Mouse (Mus musculus): ENCODE results near the gene Ppp1r27. TPM values are rescaled to one million over a fixed set of nuclear protein-coding genes. Genes with fewer than 3 reads are reported as not detected.
A peak's percentile ranks its signal among the peaks of the same experiment; 100 is the strongest.
"Not testable (repeated sequence)": the region's sequence is repeated elsewhere in the genome, so short reads cannot be mapped to it uniquely, and the experiment has no call there.

Gene Ppp1r27
- polyA plus RNA-seq, 1 experiment from 2014 or later, result not detected

DNA sequence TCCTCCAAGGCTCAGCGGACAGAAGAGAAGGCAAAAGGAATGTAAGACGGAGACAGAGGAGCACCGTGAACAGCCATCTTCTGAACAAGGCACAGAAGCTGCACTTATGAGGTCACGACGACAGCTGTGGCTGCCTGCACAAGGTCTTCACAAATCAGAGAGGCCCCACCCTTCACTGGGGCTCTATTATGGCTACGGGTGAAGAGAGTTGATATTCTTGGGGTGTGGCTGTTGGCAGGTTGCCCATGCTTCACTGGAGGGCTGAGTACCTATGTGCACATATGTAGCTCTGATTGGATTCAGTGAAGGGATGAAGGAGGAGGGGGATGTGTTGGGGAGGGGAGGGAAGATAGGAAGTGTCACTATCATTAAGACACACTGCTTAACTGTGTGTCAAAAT, 32.4 kb downstream of the Ppp1r27 start:
- Histone ChIP-seq H3K9ac (no peak overlapping the region), H3K4me3 (no peak overlapping the region), H3K36me3 (no peaks in the 10 kb centered on the region), H3K9me3 (no peaks in the 10 kb centered on the region), H3K27ac (replicated peaks) (no peak overlapping the region), H3K4me1 (replicated peaks) (no peaks in the 10 kb centered on the region), H3K27me3 (no peaks in the 10 kb centered on the region), H3K4me2 (no peak overlapping the region)
- WGBS, result 70% methylated on average over 6 of the region's 6 CpGs
- ATAC-seq (ENCODE audit: low FRiP score, low read depth), result no peak

DNA sequence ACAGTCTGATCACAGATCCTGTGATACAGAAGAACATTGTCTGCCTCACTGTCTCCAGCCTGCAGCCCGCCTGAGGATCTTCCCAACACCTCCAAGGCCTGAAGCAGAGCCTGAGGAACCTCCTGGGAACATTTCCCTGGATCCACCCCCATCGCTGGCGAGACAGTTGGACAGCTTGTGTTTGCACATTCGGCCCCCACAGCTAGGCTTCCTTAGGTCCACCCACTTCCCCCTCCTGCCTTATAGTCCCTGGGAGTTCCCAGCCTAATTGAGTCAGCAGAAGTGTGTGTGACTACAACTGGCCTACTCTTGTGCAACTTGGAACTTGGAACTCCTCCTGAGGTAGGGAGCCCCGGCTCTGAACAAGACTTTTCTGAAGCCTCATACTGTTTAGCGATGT, 32.9 kb downstream of the Ppp1r27 start:
- Histone ChIP-seq H3K9me3 (no peaks in the 10 kb centered on the region), H3K9ac (no peak overlapping the region), H3K4me1 (replicated peaks) (no peaks in the 10 kb centered on the region), H3K4me2 (no peak overlapping the region), H3K27me3 (no peaks in the 10 kb centered on the region), H3K4me3 (no peak overlapping the region), H3K36me3 (no peaks in the 10 kb centered on the region), H3K27ac (replicated peaks) (no peak overlapping the region)
- 66% methylated on average over 6 of the region's 6 CpGs for WGBS
- no peak for ATAC-seq (ENCODE audit: low FRiP score, low read depth)

DNA sequence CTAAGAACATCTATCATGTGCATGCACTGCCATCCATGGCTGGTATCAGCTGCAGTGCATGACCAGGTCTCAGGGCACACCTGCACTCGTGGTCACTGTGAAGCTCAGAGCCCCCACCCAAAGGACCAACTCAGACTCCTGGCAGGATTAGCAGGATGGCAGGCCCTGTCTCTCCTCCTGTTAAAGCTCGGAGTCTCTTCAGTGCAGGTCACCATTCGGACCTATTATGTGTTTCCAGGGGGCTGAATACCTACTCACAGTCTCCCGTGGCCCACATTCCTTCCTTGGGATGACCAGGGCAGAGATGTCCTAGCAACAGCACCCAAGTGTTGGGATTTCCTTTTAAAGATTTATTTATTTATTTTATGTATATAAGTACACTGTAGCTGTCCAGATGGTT, 33.8 kb downstream of the Ppp1r27 start:
- H3K4me2 ChIP-seq, result no peak overlapping the region
- H3K4me1 ChIP-seq (replicated peaks), result no peaks in the 10 kb centered on the region
- H3K36me3 ChIP-seq, result no peaks in the 10 kb centered on the region
- H3K4me3 ChIP-seq, result no peak overlapping the region
- H3K27ac ChIP-seq (replicated peaks), result no peak overlapping the region
- no peak overlapping the region for H3K9ac ChIP-seq
- H3K27me3 ChIP-seq, result no peaks in the 10 kb centered on the region
- H3K9me3 ChIP-seq, result no peaks in the 10 kb centered on the region
- 71% methylated on average over 4 of the region's 4 CpGs for WGBS
- no peak for ATAC-seq (ENCODE audit: low FRiP score, low read depth)

DNA sequence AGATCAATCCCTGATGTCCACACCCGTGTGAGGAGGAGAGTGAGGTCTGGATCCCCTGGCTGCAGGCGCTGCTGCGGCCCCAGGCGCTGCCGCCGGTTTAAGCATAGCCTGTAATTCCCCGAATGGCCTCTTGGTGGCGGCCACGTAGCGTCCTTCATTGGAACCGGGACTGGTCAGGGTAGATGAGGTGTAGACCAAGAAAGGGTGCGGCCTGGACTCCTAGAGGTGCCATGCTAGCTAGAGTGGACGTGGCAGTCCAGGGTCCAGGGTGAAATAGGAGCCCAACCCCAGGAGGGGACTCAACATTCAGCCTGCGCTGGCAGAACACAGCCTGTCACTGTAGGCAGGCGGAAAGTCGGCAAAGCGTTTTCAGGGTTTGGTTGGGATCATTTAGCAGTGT, 35.3 kb downstream of the Ppp1r27 start:
- H3K9ac ChIP-seq, result no peak overlapping the region
- H3K9me3 ChIP-seq, result no peaks in the 10 kb centered on the region
- WGBS, result 17% methylated on average over 17 of the region's 17 CpGs
- ATAC-seq (ENCODE audit: low FRiP score, low read depth), result peak; percentile 63; the same call in 1 of the 2 replicates
- no peaks in the 10 kb centered on the region for H3K36me3 ChIP-seq
- H3K27ac ChIP-seq (replicated peaks), result no peak overlapping the region
- no peaks in the 10 kb centered on the region; the same call in 1 of the 2 replicates for H3K4me1 ChIP-seq (replicated peaks)
- H3K27me3 ChIP-seq, result no peaks in the 10 kb centered on the region
- H3K4me2 ChIP-seq, result no peak overlapping the region
- no peak overlapping the region for H3K4me3 ChIP-seq

DNA sequence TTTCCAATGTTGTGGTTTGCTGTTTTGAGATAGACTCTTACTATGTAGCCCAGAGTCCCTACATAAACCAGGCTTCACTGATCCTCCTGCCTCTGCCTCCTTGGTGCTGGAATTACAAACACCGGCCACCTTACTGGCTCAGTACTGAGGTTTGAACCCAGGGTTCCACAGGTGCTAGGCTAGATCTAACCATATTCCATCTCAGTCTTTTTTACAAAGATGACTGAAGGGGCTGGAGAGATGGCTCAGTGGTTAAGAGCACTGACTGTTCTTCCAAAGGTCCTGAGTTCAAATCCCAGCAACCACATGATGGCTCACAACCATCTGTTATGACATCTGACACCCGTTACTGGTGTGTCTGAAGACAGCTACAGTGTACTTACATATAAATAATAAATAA, 36.7 kb downstream of the Ppp1r27 start:
- H3K4me3 ChIP-seq; H3K9ac ChIP-seq; H3K9me3 ChIP-seq; H3K27me3 ChIP-seq; H3K27ac ChIP-seq (replicated peaks); H3K4me2 ChIP-seq; ATAC-seq (ENCODE audit: low FRiP score, low read depth); H3K4me1 ChIP-seq (replicated peaks); H3K36me3 ChIP-seq: not testable (repeated sequence)
- WGBS, result 93% methylated on average over 2 of the region's 2 CpGs

DNA sequence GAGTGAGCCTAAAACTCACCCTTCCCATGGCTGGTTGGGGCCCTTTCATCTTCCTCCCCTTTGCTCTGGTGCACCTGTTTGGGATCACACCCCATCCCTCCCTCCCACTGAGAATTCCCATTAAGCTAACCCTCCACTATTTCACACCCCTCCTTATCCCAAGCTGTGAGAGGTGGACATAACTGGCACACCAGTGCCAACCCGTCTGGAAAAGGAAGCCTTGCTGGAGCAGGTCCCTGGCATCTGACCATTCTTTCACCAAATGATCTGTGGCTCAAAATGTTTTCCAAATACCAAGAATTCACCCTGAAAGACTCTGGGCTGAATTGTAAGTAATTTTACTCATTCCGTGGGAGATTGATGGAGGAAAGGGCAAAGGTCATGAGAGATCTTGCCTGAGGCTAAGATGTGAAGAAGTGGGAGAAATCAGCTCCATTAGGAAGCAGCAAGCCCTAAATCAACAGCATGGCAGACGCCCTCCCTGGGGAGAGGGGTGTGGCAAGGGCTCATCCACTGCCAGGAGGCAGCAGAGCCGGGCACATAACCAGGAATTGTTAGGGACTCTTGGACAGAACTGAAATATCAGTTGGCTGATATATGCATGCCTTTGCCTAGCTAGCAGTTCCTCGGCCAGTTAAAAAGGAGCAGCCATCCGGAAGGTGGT, 38.0 kb downstream of the Ppp1r27 start:
- no peaks in the 10 kb centered on the region for H3K9me3 ChIP-seq
- H3K4me2 ChIP-seq, result no peak overlapping the region
- no peaks in the 10 kb centered on the region; the same call in 1 of the 2 replicates for H3K4me1 ChIP-seq (replicated peaks)
- no peaks in the 10 kb centered on the region for H3K36me3 ChIP-seq
- no peak for ATAC-seq (ENCODE audit: low FRiP score, low read depth)
- H3K27ac ChIP-seq (replicated peaks), result no peak overlapping the region
- no peak overlapping the region for H3K9ac ChIP-seq
- no peak overlapping the region for H3K4me3 ChIP-seq
- H3K27me3 ChIP-seq, result no peaks in the 10 kb centered on the region
- 30% methylated on average over 6 of the region's 6 CpGs for WGBS

DNA sequence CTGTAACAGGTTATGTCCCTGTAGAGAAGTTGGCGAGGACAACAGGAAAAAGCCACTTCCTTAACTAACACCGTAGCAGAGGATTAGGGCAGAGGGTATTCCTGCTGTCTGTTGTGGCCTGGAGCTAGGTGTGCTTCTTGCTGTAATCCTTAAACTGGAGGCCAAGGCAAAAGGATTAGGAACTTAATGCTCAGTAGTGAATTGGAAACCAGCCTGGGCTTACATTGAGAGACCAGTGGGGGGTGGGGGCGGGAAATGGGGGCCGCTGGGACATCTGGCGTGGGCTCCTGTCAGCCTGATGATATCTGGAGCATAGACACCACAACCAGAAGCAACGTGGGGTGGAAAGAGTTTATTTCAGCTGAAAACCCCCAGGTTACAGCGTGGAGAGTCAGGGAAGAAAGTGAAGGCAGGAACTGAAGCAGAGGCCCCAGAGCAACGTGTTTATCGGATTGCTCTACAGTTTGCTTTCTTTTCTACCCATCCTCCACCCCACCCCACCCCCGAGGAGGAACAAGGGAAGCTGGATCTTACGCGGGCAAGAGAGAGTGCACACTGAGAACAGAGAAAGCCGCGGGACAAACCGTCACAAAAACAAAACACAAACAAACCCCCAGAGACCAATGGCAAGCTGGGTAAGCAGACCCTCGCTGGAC, 40.4 kb downstream of the Ppp1r27 start:
- Histone ChIP-seq H3K4me3 (0 out of 2 replicates have a peak overlapping the region, but pooled peaks have one; percentile 2), H3K27ac (replicated peaks) (no peak overlapping the region; the same call in 1 of the 2 replicates), H3K9me3 (no peaks in the 10 kb centered on the region), H3K9ac (no peak overlapping the region), H3K36me3 (no peaks in the 10 kb centered on the region), H3K27me3 (no peaks in the 10 kb centered on the region), H3K4me1 (replicated peaks) (no peaks in the 10 kb centered on the region; the same call in 1 of the 2 replicates), H3K4me2 (peak overlapping the region; percentile 42)
- WGBS, result 12% methylated on average over 16 of the region's 16 CpGs
- no peak for ATAC-seq (ENCODE audit: low FRiP score, low read depth)

DNA sequence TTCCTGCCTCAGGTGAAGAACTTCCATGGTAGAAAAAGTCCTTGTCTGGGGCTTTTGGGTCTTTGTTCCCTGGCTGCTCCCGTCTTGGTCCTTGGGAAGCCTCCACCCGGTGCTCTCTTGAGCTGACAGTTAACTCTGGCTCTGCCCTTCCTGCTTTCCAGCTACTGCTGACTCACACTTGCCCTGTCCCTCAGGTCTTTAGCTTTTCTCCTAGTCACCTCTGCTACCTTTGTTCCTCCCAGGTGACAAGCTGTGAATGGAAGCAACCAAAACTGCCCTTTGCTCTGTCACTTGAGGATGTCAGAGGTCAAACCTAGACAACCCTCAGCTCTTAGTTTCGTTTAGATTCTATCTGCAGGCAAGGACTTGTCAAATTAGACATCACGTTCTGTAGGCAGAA, 41.0 kb downstream of the Ppp1r27 start:
- Histone ChIP-seq H3K9ac (no peak overlapping the region), H3K4me2 (no peak overlapping the region), H3K4me1 (replicated peaks) (no peaks in the 10 kb centered on the region; the same call in 1 of the 2 replicates), H3K36me3 (no peaks in the 10 kb centered on the region), H3K27ac (replicated peaks) (no peak overlapping the region), H3K4me3 (no peak overlapping the region), H3K9me3 (no peaks in the 10 kb centered on the region), H3K27me3 (no peaks in the 10 kb centered on the region)
- no peak for ATAC-seq (ENCODE audit: low FRiP score, low read depth)
- whole genome bisulfite sequencing, result 45% methylated on average over 4 of the region's 4 CpGs

DNA sequence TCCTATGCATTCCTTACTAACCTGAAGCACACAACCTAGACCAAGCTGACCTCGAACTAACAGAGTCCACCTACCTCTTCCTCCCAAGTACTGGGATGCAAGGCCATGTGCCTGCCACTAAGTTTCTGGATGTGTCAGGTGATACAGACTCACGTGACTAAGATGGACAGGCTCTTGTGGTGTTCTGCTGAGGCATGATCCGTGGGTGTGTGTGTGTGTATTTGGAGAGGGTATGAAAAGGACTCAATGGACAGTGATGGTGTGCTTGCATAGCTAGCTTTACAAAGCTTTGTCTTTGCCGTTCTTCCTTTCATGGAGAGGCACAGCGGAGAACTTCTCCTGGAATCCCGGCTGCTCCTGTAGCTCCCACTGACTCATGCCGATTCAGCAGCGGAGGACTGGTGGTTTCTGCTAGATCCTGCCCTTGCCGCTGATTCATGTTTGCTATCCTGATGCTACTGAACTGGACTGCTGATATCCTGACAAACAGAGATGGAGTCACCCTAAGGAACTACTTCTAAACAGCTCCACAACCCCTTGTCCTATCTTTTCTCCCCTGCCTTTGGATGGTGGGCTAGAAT, 42.6 kb downstream of the Ppp1r27 start:
- H3K36me3 ChIP-seq, result no peaks in the 10 kb centered on the region
- no peak overlapping the region for H3K9ac ChIP-seq
- WGBS, result 82% methylated on average over 9 of the region's 9 CpGs
- ATAC-seq (ENCODE audit: low FRiP score, low read depth), result no peak
- no peak overlapping the region for H3K27ac ChIP-seq (replicated peaks)
- no peak overlapping the region for H3K4me2 ChIP-seq
- H3K4me1 ChIP-seq (replicated peaks), result no peaks in the 10 kb centered on the region; the same call in 1 of the 2 replicates
- no peaks in the 10 kb centered on the region for H3K9me3 ChIP-seq
- H3K4me3 ChIP-seq, result no peak overlapping the region
- H3K27me3 ChIP-seq, result no peaks in the 10 kb centered on the region

DNA sequence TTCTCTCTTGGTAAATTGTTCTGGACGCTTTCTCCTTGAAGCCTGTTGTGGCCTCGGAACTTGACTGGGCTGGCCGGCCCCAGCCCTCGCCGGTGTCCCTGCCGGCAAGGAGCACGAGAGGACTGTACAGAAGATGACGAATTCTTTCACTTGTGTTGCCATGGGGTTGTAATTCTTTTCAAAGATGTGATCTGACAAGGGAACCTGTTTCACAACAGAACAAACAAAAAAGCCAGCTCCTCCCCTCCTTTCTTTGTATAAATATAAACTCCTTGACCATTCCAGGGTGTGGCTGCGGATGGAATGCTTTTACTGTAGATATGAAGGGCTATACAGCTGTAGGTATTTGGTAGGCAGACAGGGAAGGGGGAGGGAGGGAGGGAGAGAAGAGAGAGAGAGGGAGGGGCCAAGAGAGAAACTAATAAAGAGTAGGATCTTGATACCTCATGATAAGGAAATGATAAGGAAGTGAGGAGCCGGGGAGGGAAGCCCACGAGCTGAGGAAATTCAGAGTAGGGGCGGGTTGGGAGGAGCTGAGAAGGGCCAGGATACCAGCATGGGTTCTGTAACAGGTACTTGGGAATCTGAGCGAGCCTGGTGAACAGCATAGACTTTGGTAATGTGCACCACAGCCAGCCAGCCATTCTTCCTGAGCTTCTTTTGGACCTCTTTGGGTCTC, 43.2 kb downstream of the Ppp1r27 start:
- H3K27ac ChIP-seq (replicated peaks), result no peak overlapping the region
- H3K27me3 ChIP-seq, result no peaks in the 10 kb centered on the region
- no peak for ATAC-seq (ENCODE audit: low FRiP score, low read depth)
- H3K4me3 ChIP-seq, result no peak overlapping the region
- no peaks in the 10 kb centered on the region; the same call in 1 of the 2 replicates for H3K4me1 ChIP-seq (replicated peaks)
- no peak overlapping the region for H3K9ac ChIP-seq
- no peak overlapping the region for H3K4me2 ChIP-seq
- 75% methylated on average over 13 of the region's 13 CpGs for WGBS
- H3K9me3 ChIP-seq, result no peaks in the 10 kb centered on the region
- H3K36me3 ChIP-seq, result no peaks in the 10 kb centered on the region

DNA sequence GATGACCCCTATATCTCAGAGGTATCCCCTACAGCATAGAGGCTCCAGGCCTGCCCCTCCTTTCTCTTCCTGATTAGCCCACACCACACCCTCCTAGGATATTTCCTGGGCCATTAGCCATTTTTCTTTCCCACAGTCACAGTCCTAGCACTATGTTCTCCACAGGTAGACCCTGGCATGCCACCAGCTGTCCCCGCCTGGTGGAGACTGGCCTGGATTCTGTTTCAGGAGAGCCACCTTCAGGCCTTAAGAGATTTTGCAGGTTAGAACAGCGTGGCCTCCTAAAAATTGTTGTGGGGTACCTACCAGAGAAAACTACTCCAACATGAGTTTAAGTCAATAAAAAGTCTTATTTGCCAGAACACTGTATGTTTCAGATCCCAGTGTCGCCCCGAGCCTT, 44.0 kb downstream of the Ppp1r27 start:
- Histone ChIP-seq H3K36me3 (no peaks in the 10 kb centered on the region), H3K27me3 (no peaks in the 10 kb centered on the region), H3K4me3 (no peak overlapping the region), H3K4me2 (no peak overlapping the region), H3K9me3 (no peaks in the 10 kb centered on the region), H3K27ac (replicated peaks) (no peak overlapping the region), H3K9ac (no peak overlapping the region), H3K4me1 (replicated peaks) (no peaks in the 10 kb centered on the region; the same call in 1 of the 2 replicates)
- 61% methylated on average over 4 of the region's 4 CpGs for WGBS
- no peak for ATAC-seq (ENCODE audit: low FRiP score, low read depth)

DNA sequence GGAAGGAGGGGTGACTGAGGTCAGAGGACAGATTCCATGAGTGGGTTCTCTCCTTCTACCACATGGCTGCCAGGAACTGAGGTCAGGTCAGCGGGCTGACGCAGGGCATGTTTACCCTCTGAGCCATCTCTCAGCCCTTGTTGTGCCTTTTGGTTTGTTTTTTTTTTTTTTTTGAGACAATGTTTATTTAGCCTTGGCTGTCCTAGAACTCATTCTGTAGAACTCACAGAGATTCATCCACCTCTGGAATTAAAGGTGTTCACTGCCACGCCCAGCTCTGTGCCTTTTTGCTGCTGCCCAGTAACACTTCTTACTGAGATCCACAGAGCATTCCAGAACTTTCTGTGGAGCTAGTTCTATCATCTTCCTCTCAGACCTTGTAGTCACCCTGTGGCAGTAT, 45.3 kb downstream of the Ppp1r27 start:
- ATAC-seq (ENCODE audit: low FRiP score, low read depth), result no peak
- H3K9me3 ChIP-seq, result no peaks in the 10 kb centered on the region
- no peak overlapping the region for H3K9ac ChIP-seq
- no peak overlapping the region for H3K27ac ChIP-seq (replicated peaks)
- no peak overlapping the region for H3K4me2 ChIP-seq
- no peaks in the 10 kb centered on the region for H3K27me3 ChIP-seq
- 93% methylated on average over 3 of the region's 3 CpGs for WGBS
- no peaks in the 10 kb centered on the region; the same call in 1 of the 2 replicates for H3K4me1 ChIP-seq (replicated peaks)
- no peak overlapping the region for H3K4me3 ChIP-seq
- no peaks in the 10 kb centered on the region for H3K36me3 ChIP-seq
